Mouse (Mus musculus) mouse embryonic stem cell (cell line): ENCODE data around the gene Nectin3.

Experiments
- in situ Hi-C, 2 experiments: fragments of 300-500 bp; cut with MboI; formaldehyde crosslinking; loops; 1 replicate in 1 of 2; 3 replicates in 1 of 2; pipeline ENCODE4 v1.14.3; 2019 to 2020; ENCODE audit warnings: low sequenced_read_pairs in 2 of 2, low pct_unique_long_range_greater_than_20kb in 1 of 2, mixed read lengths in 1 of 2; ENCODE audit not compliant: unreplicated experiment in 1 of 2

The Nectin3 gene

GRCm38 (mm10) chr16:46498421-46498789, at the start of gene Nectin3:
TSS of gene Nectin3 (minus strand) at chr16:46498525.
- in situ Hi-C loops: no loop called here

GRCm38 (mm10) chr16:46538092-46538491, 39.8 kb upstream of the Nectin3 start:
- in situ Hi-C loops: no loop called here

- in situ Hi-C loops: no loop called here
Measured at GRCm38 (mm10) chr16:46532465-46533254, 34.3 kb upstream of the Nectin3 start.

GRCm38 (mm10) chr16:46531023-46531422, 32.7 kb upstream of the Nectin3 start:
- in situ Hi-C loops: no loop called here

- in situ Hi-C loops: no loop called here
Measured at GRCm38 (mm10) chr16:46520885-46521417, 22.6 kb upstream of the Nectin3 start.

GRCm38 (mm10) chr16:46519606-46520005, 21.3 kb upstream of the Nectin3 start:
- in situ Hi-C loops: no loop called here

GRCm38 (mm10) chr16:46507944-46508333, 9.6 kb upstream of the Nectin3 start:
- in situ Hi-C loops: no loop called here

GRCm38 (mm10) chr16:46507260-46507943, 9.1 kb upstream of the Nectin3 start:
- in situ Hi-C loops: no loop called here

- in situ Hi-C loops: no loop called here
Measured at GRCm38 (mm10) chr16:46504006-46504405, 5.7 kb upstream of the Nectin3 start.

GRCm38 (mm10) chr16:46502311-46502710, 4.0 kb upstream of the Nectin3 start:
- in situ Hi-C loops: no loop called here

GRCm38 (mm10) chr16:46500759-46501158, 2.4 kb upstream of the Nectin3 start:
- in situ Hi-C loops: no loop called here

- in situ Hi-C loops: no loop called here
Measured at GRCm38 (mm10) chr16:46497686-46498420, 472 bp downstream of the Nectin3 start.

GRCm38 (mm10) chr16:46496889-46497685, 1.2 kb downstream of the Nectin3 start:
- in situ Hi-C loops: no loop called here

- in situ Hi-C loops: no loop called here
Measured at GRCm38 (mm10) chr16:46496031-46496868, 2.1 kb downstream of the Nectin3 start.

GRCm38 (mm10) chr16:46495201-46495600, 3.1 kb downstream of the Nectin3 start:
- in situ Hi-C loops: no loop called here

GRCm38 (mm10) chr16:46487436-46488097, 10.8 kb downstream of the Nectin3 start:
- in situ Hi-C loops: no loop called here

GRCm38 (mm10) chr16:46477336-46477735, 21.0 kb downstream of the Nectin3 start:
- in situ Hi-C loops: no loop called here
